Comparison of ENCODE assay signal across 19 mouse cellular contexts in genomic region chr11:114552176-114552575, GRCm38 (mm10).
DNase-seq lines count a peak whose midpoint lies in the region; ATAC-seq and TF ChIP-seq lines count a peak whose summit lies in the region.
"Had no signal": no experiment of that assay in that cellular context is flagged by ENCODE, and none has a peak within 500 bp of the region (broad histone marks: within the 10 kb centered on the region; RNA-seq: fewer than 3 reads in every experiment).

No protein-coding gene starts in this region.

- DNase-seq in adrenal gland, postnatal 14 days, result peak; percentile 17
- no peak for DNase-seq in adrenal gland, postnatal 4 days (ENCODE audit: low spot score in 2 of 2)
- peak; percentile 64 for DNase-seq in kidney, adult 2 months
- DNase-seq in kidney, postnatal 0 days (ENCODE audit: low spot score), result no peak
- peak; percentile 55 to 65 for DNase-seq in kidney, postnatal 36 days
- DNase-seq in testis, postnatal 14 days (ENCODE audit: low spot score), result no peak
- no peak for DNase-seq in cerebellum, adult 8-10 months
- DNase-seq: adrenal gland, postnatal 36 days; cerebellum, adult 11-12 months; cerebellum, postnatal 10 days; gastrocnemius, postnatal 10 days; heart, adult 18-20 months; heart, postnatal 10 days; heart, postnatal 4 days had no signal

- TF ChIP-seq CTCF in kidney, adult 2 months (conservative IDR thresholded peaks at IDR 0.05; ENCODE audit: insufficient read depth, insufficient read length, low read depth, low read length), result no peak
- TF ChIP-seq CTCF in kidney, postnatal 0 days (IDR thresholded peaks at IDR 0.05; ENCODE audit: low read depth), result no peak

- no peaks in the 10 kb centered on the region for H3K36me3 ChIP-seq in kidney, adult 2 months (ENCODE audit: control insufficient read depth, insufficient read depth, low read length)
- H3K36me3 ChIP-seq in kidney, postnatal 0 days (ENCODE audit: insufficient read depth, low read length), result no peaks in the 10 kb centered on the region
- H3K36me3 ChIP-seq: embryonic facial prominence, embryonic 10.5 days; heart, embryonic 10.5 days; hindbrain, embryonic 12.5 days had no signal

- H3K27me3 ChIP-seq in kidney, adult 2 months (replicated peaks; ENCODE audit: control insufficient read depth, insufficient read depth, low read length), result no peaks in the 10 kb centered on the region
- H3K27me3 ChIP-seq in kidney, postnatal 0 days (ENCODE audit: insufficient read depth, low read length), result no peaks in the 10 kb centered on the region
- H3K27me3 ChIP-seq: hindbrain, embryonic 12.5 days had no signal

- H3K4me2 ChIP-seq in kidney, postnatal 0 days (ENCODE audit: low read length), result no peak overlapping the region
- H3K4me2 ChIP-seq: hindbrain, embryonic 12.5 days had no signal

- 42% methylated on average over 7 of the region's 7 CpGs for WGBS in kidney, adult 2 months
- WGBS in kidney, postnatal 0 days, result 64% methylated on average over 7 of the region's 7 CpGs

- TF ChIP-seq POLR2A in kidney, adult 2 months (IDR thresholded peaks at IDR 0.05; ENCODE audit: low read depth, low read length), result no peak

- no peak overlapping the region for H3K27ac ChIP-seq in kidney, adult 2 months (ENCODE audit: insufficient read depth, low read depth, low read length)
- no peak overlapping the region for H3K27ac ChIP-seq in kidney, postnatal 0 days
- H3K27ac ChIP-seq: embryonic facial prominence, embryonic 10.5 days; heart, embryonic 10.5 days; hindbrain, embryonic 12.5 days had no signal

- no peaks in the 10 kb centered on the region for H3K4me1 ChIP-seq in kidney, adult 2 months (ENCODE audit: control insufficient read depth, insufficient read depth, low read length)
- no peaks in the 10 kb centered on the region for H3K4me1 ChIP-seq in kidney, postnatal 0 days (replicated peaks; ENCODE audit: insufficient read depth, low read length)

- no peak overlapping the region for H3K9ac ChIP-seq in kidney, postnatal 0 days (ENCODE audit: low read depth, low read length)
- H3K9ac ChIP-seq: hindbrain, embryonic 12.5 days had no signal

- no peak overlapping the region for H3K4me3 ChIP-seq in kidney, adult 2 months (ENCODE audit: insufficient read depth, low read depth, low read length)
- no peak overlapping the region for H3K4me3 ChIP-seq in kidney, postnatal 0 days (replicated peaks; ENCODE audit: low read depth, low read length)
- H3K4me3 ChIP-seq: embryonic facial prominence, embryonic 10.5 days; heart, embryonic 10.5 days; hindbrain, embryonic 12.5 days had no signal

- ATAC-seq in kidney, postnatal 0 days (replicated peaks; ENCODE audit: low FRiP score, low read depth), result peak; percentile 25; the same call in 1 of the 2 replicates
- ATAC-seq: forebrain, embryonic 14.5 days; hindbrain, embryonic 16.5 days had no signal

- no peaks in the 10 kb centered on the region for H3K9me3 ChIP-seq in kidney, postnatal 0 days (replicated peaks; ENCODE audit: low read length)
- H3K9me3 ChIP-seq: embryonic facial prominence, embryonic 10.5 days; heart, embryonic 10.5 days; hindbrain, embryonic 12.5 days had no signal

Comparison
In these comparisons a context has a peak if more than half of its experiments do, and no peak if none do; other contexts are left out.
1. DNase-seq: peak in adrenal gland, postnatal 14 days (single experiment), kidney, adult 2 months (single experiment) and kidney, postnatal 36 days (2 of 2); none in adrenal gland, postnatal 4 days (0 of 2), kidney, postnatal 0 days (single experiment), testis, postnatal 14 days (single experiment) and cerebellum, adult 8-10 months (single experiment).